Comparison of ENCODE assay signal across 21 mouse cellular contexts in the genomic region with DNA sequence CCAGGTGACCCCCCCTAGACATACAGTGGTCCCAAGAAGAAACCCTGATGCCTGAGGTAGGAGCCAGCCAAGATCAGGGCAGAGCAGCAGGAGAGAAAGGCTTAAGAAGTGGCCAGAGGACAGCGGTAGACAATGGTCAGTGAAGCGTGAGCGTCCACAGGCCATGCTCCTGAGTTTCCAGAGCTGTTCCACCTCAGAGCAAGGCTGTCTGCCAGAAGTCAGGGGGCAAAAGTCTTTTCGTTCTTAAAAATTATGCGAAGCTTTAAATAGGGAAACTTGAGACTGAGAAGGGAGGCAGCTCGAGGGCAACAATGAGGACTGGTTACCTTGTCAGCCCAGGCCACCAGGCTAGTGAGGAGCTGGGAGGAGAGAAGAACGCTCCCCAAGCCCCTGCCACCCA. TPM values are rescaled to one million over a fixed set of nuclear protein-coding genes. Genes with fewer than 3 reads are reported as not detected.
DNase-seq lines count a peak whose midpoint lies in the region; ATAC-seq and TF ChIP-seq lines count a peak whose summit lies in the region.
"Had no signal": no experiment of that assay in that cellular context is flagged by ENCODE, and none has a peak within 500 bp of the region (broad histone marks: within the 10 kb centered on the region; RNA-seq: fewer than 3 reads in every experiment).

No protein-coding gene starts in this region.

- no peaks in the 10 kb centered on the region for H3K27me3 ChIP-seq in kidney, embryonic 14.5 days (ENCODE audit: control insufficient read depth, insufficient read depth, low read length)
- no peaks in the 10 kb centered on the region for H3K27me3 ChIP-seq in kidney, embryonic 15.5 days
- no peaks in the 10 kb centered on the region for H3K27me3 ChIP-seq in cerebellum, adult 2 months (ENCODE audit: control insufficient read depth, insufficient read depth, low read length)
- H3K27me3 ChIP-seq: hindbrain, embryonic 15.5 days had no signal

- no peak for TF ChIP-seq POLR2A in cerebellum, adult 2 months (IDR thresholded peaks at IDR 0.05; ENCODE audit: borderline replicate concordance, insufficient read depth, low read length)

- DNase-seq in kidney, adult 11 months, result peak; percentile 86
- peak; percentile 78 for DNase-seq in kidney, postnatal 14 days
- DNase-seq in cerebellum, adult 18-20 months, result no peak
- no peak for DNase-seq in cerebellum, adult 2 months
- DNase-seq: adrenal gland, postnatal 10 days; B cell, adult 2 months; cerebellum, adult 11-12 months; cerebellum, postnatal 10 days; gastrocnemius, adult 2 months; gastrocnemius, postnatal 25 days; heart, postnatal 36 days had no signal

- H3K27ac ChIP-seq in kidney, embryonic 14.5 days (ENCODE audit: low read depth, low read length), result no peak overlapping the region
- peak overlapping the region; percentile 49; the same call in 1 of the 2 replicates for H3K27ac ChIP-seq in kidney, embryonic 15.5 days
- no peak overlapping the region for H3K27ac ChIP-seq in cerebellum, adult 2 months (ENCODE audit: insufficient read depth, low read length)
- H3K27ac ChIP-seq: embryonic facial prominence, embryonic 10.5 days; gastrocnemius, adult 2 months; hindbrain, embryonic 15.5 days had no signal

- 77% methylated on average over 7 of the region's 7 CpGs for WGBS in kidney, embryonic 14.5 days
- 55% methylated on average over 7 of the region's 7 CpGs for WGBS in kidney, embryonic 15.5 days
- WGBS in cerebellum, adult 2 months, result 71% methylated on average over 7 of the region's 7 CpGs

- H3K4me3 ChIP-seq in kidney, embryonic 14.5 days (ENCODE audit: low read length), result no peak overlapping the region
- H3K4me3 ChIP-seq in kidney, embryonic 15.5 days (replicated peaks), result no peak overlapping the region
- H3K4me3 ChIP-seq in cerebellum, adult 2 months (replicated peaks; ENCODE audit: insufficient read depth, low read depth, low read length), result no peak overlapping the region
- H3K4me3 ChIP-seq: embryonic facial prominence, embryonic 10.5 days; gastrocnemius, adult 2 months; heart, embryonic 13.5 days; hindbrain, embryonic 15.5 days had no signal

- no peaks in the 10 kb centered on the region for H3K9me3 ChIP-seq in kidney, embryonic 14.5 days (ENCODE audit: control insufficient read depth, low read length)
- H3K9me3 ChIP-seq in kidney, embryonic 15.5 days (replicated peaks), result no peaks in the 10 kb centered on the region
- H3K9me3 ChIP-seq: embryonic facial prominence, embryonic 10.5 days; G1E; heart, embryonic 13.5 days; hindbrain, embryonic 15.5 days had no signal

- no peak overlapping the region for H3K9ac ChIP-seq in kidney, embryonic 14.5 days (ENCODE audit: low read depth, low read length)
- no peak overlapping the region for H3K9ac ChIP-seq in kidney, embryonic 15.5 days
- H3K9ac ChIP-seq: heart, embryonic 13.5 days; hindbrain, embryonic 15.5 days had no signal

- peaks cover 12% of the 10 kb centered on the region for H3K4me1 ChIP-seq in kidney, embryonic 14.5 days (ENCODE audit: control insufficient read depth, insufficient read depth, low read length)
- H3K4me1 ChIP-seq in kidney, embryonic 15.5 days, result peaks cover 24% of the 10 kb centered on the region
- H3K4me1 ChIP-seq in cerebellum, adult 2 months (ENCODE audit: control insufficient read depth, insufficient read depth, low read length), result peaks cover 4% of the 10 kb centered on the region; the same call in 1 of the 2 replicates

- peaks cover 28% of the 10 kb centered on the region for H3K36me3 ChIP-seq in kidney, embryonic 14.5 days (ENCODE audit: control insufficient read depth, insufficient read depth, low read length)
- peaks cover 45% of the 10 kb centered on the region for H3K36me3 ChIP-seq in kidney, embryonic 15.5 days

- no peak overlapping the region for H3K4me2 ChIP-seq in kidney, embryonic 14.5 days (replicated peaks; ENCODE audit: low read depth, low read length)
- H3K4me2 ChIP-seq in kidney, embryonic 15.5 days, result no peak overlapping the region
- H3K4me2 ChIP-seq: heart, embryonic 13.5 days; hindbrain, embryonic 15.5 days had no signal

- TF ChIP-seq CTCF in cerebellum, adult 2 months (IDR thresholded peaks at IDR 0.05; ENCODE audit: borderline replicate concordance, insufficient read depth, low read depth, low read length), result no peak

- ATAC-seq in kidney, embryonic 14.5 days (ENCODE audit: low FRiP score, low TSS enrichment), result no peak
- ATAC-seq in kidney, embryonic 15.5 days (replicated peaks; ENCODE audit: low FRiP score), result no peak
- ATAC-seq in cerebellum, adult (ENCODE audit: insufficient number of reproducible peaks, low FRiP score, low TSS enrichment), result no peak
- ATAC-seq: CD4-positive, CD25-positive, alpha-beta regulatory T cell, adult 4 months; forebrain, embryonic 14.5 days had no signal

RNA-seq across cellular contexts. Expression of a gene that starts 4.6 kb away (rescaled TPM):
- polyA plus RNA-seq in kidney, embryonic 14.5 days (2014; fragmentation: Nextera tagmentation; extraction: Ambion mirVana), result 8.5 and 8.9 TPM in 2 replicates
- polyA plus RNA-seq in kidney, embryonic 15.5 days (2015; fragmentation: Nextera tagmentation; extraction: Ambion mirVana), result 11.2 and 11.9 TPM in 2 replicates
- 6.5 and 7.6 TPM in 2 replicates for polyA plus RNA-seq in cerebellum, adult 2 months (2012; rRNA removed)

RNA-seq across cellular contexts. Expression of a gene that starts 10.9 kb away (rescaled TPM):
- polyA plus RNA-seq in kidney, embryonic 14.5 days (2014; fragmentation: Nextera tagmentation; extraction: Ambion mirVana), result 0.53 and 0.86 TPM in 2 replicates
- polyA plus RNA-seq in kidney, embryonic 15.5 days (2015; fragmentation: Nextera tagmentation; extraction: Ambion mirVana), result 1.0 and 1.8 TPM in 2 replicates
- 11.0 and 14.7 TPM in 2 replicates for polyA plus RNA-seq in cerebellum, adult 2 months (2012; rRNA removed)
- polyA plus RNA-seq: CD4-positive, CD25-positive, alpha-beta regulatory T cell, adult 4 months had no signal

RNA-seq across cellular contexts. Expression of a gene that starts 15.9 kb away (rescaled TPM):
- 117 and 148 TPM in 2 replicates for polyA plus RNA-seq in kidney, embryonic 14.5 days (2014; fragmentation: Nextera tagmentation; extraction: Ambion mirVana)
- polyA plus RNA-seq in kidney, embryonic 15.5 days (2015; fragmentation: Nextera tagmentation; extraction: Ambion mirVana), result 113 and 122 TPM in 2 replicates
- 9.3 and 9.8 TPM in 2 replicates for polyA plus RNA-seq in cerebellum, adult 2 months (2012; rRNA removed)

RNA-seq across cellular contexts. Expression of a gene that starts 52.9 kb away (rescaled TPM):
- 4.8 and 7.8 TPM in 2 replicates for polyA plus RNA-seq in kidney, embryonic 14.5 days (2014; fragmentation: Nextera tagmentation; extraction: Ambion mirVana)
- 7.9 and 10.4 TPM in 2 replicates for polyA plus RNA-seq in kidney, embryonic 15.5 days (2015; fragmentation: Nextera tagmentation; extraction: Ambion mirVana)
- polyA plus RNA-seq in cerebellum, adult 2 months (2012; rRNA removed), result 6.7 and 7.8 TPM in 2 replicates

RNA-seq across cellular contexts. Expression of a gene that starts 54.7 kb away (rescaled TPM):
- polyA plus RNA-seq in kidney, embryonic 14.5 days (2014; fragmentation: Nextera tagmentation; extraction: Ambion mirVana), result 0.14 and 0.27 TPM in 2 replicates
- 0.12 and 0.14 TPM in 2 replicates for polyA plus RNA-seq in kidney, embryonic 15.5 days (2015; fragmentation: Nextera tagmentation; extraction: Ambion mirVana)
- 0.05 and 0.08 TPM in 2 replicates for polyA plus RNA-seq in cerebellum, adult 2 months (2012; rRNA removed)
- polyA plus RNA-seq: forebrain, embryonic 14.5 days; hindbrain, embryonic 11.5 days; hindbrain, embryonic 15.5 days had no signal

Comparison
In these comparisons a context has a peak if more than half of its experiments do, and no peak if none do; other contexts are left out.
1. DNase-seq: peak in kidney, adult 11 months (single experiment) and kidney, postnatal 14 days (single experiment); none in cerebellum, adult 18-20 months (0 of 2) and cerebellum, adult 2 months (0 of 2).
2. RNA of a gene that starts 15.9 kb away (polyA plus RNA-seq): 117 to 148 TPM in kidney, embryonic 14.5 days and 113 to 122 TPM in kidney, embryonic 15.5 days; 9.3 to 9.8 TPM in cerebellum, adult 2 months; every median in the first group is over 10 times any median in the second.